Mouse (Mus musculus): ENCODE results near the gene Olfr1193. TPM values are rescaled to one million over a fixed set of nuclear protein-coding genes. Genes with fewer than 3 reads are reported as not detected.
"Not testable (repeated sequence)": the region's sequence is repeated elsewhere in the genome, so short reads cannot be mapped to it uniquely, and the experiment has no call there.

The Olfr1193 gene
- total RNA-seq (2017) = not detected in 2 replicates

GRCm38 (mm10) chr2:88675328-88675727, at the start of gene Olfr1193:
TSS of gene Olfr1193 (plus strand) at chr2:88675628.
- ATAC-seq (replicated peaks; ENCODE audit: low read depth, poor library complexity, severe bottlenecking) = not testable (repeated sequence)

GRCm38 (mm10) chr2:88640242-88640641, 35.2 kb upstream of the Olfr1193 start, which contains the start of gene Olfr1191-ps1:
TSS of gene Olfr1191-ps1 (plus strand) at chr2:88640542.
- not testable (repeated sequence) for ATAC-seq (replicated peaks; ENCODE audit: low read depth, poor library complexity, severe bottlenecking)

- no peak for ATAC-seq (replicated peaks; ENCODE audit: low read depth, poor library complexity, severe bottlenecking)
Measured at GRCm38 (mm10) chr2:88648209-88648608, 27.2 kb upstream of the Olfr1193 start, which contains the start of gene Olfr1192-ps1. TSS of gene Olfr1192-ps1 (plus strand) at chr2:88648509.

- no peak for ATAC-seq (replicated peaks; ENCODE audit: low read depth, poor library complexity, severe bottlenecking)
Measured at GRCm38 (mm10) chr2:88689087-88689486, 13.7 kb downstream of the Olfr1193 start, which contains the start of gene Olfr1195. TSS of gene Olfr1195 (minus strand) at chr2:88689187.

- ATAC-seq (replicated peaks; ENCODE audit: low read depth, poor library complexity, severe bottlenecking) = no peak
Measured at GRCm38 (mm10) chr2:88704497-88704896, 29.1 kb downstream of the Olfr1193 start, which contains the start of gene Olfr1196. TSS of gene Olfr1196 (minus strand) at chr2:88704597.

Other genes starting within 250 kb of the Olfr1193 start
- gene Olfr1181, start 249.5 kb upstream of the Olfr1193 start, total RNA-seq (2017) = not detected in 2 replicates
- not detected in 2 replicates for gene Gm13757, start 226.5 kb upstream of the Olfr1193 start, total RNA-seq (2017)
- not detected in 2 replicates for gene Olfr1183, start 220.8 kb upstream of the Olfr1193 start, total RNA-seq (2017)
- not detected in 2 replicates for gene Olfr1184, start 192.0 kb upstream of the Olfr1193 start, total RNA-seq (2017)
- gene Olfr1185-ps1, start 182.3 kb upstream of the Olfr1193 start, total RNA-seq (2017) = not detected in 2 replicates
- not detected in 2 replicates for gene Olfr1186, start 157.1 kb upstream of the Olfr1193 start, total RNA-seq (2017)
- gene Olfr1188, start 118.7 kb upstream of the Olfr1193 start, total RNA-seq (2017) = not detected in 2 replicates
- not detected in 2 replicates for gene Olfr1189, start 89.2 kb upstream of the Olfr1193 start, total RNA-seq (2017)
- gene Olfr1191-ps1, start 35.1 kb upstream of the Olfr1193 start, total RNA-seq (2017) = not detected in 2 replicates
- not detected in 2 replicates for gene Olfr1192-ps1, start 27.1 kb upstream of the Olfr1193 start, total RNA-seq (2017)
- gene Olfr1195, start 13.6 kb downstream of the Olfr1193 start, total RNA-seq (2017) = not detected in 2 replicates
- not detected in 2 replicates for gene Olfr1196, start 29.0 kb downstream of the Olfr1193 start, total RNA-seq (2017)
- gene Olfr1197, start 56.7 kb downstream of the Olfr1193 start, total RNA-seq (2017) = not detected in 2 replicates
- not detected in 2 replicates for gene Olfr1198, start 75.7 kb downstream of the Olfr1193 start, total RNA-seq (2017)
- not detected in 2 replicates for gene Olfr1199, start 84.8 kb downstream of the Olfr1193 start, total RNA-seq (2017)
- gene Olfr1200, start 94.9 kb downstream of the Olfr1193 start, total RNA-seq (2017) = not detected in 2 replicates
- gene Olfr1201, start 117.4 kb downstream of the Olfr1193 start, total RNA-seq (2017) = not detected in 2 replicates
- not detected in 2 replicates for gene Olfr1202, start 138.9 kb downstream of the Olfr1193 start, total RNA-seq (2017)
- not detected in 2 replicates for gene Olfr1205, start 154.1 kb downstream of the Olfr1193 start, total RNA-seq (2017)
- gene Olfr1204, start 173.7 kb downstream of the Olfr1193 start, total RNA-seq (2017) = not detected in 2 replicates
- gene Olfr1206, start 187.6 kb downstream of the Olfr1193 start, total RNA-seq (2017) = not detected in 2 replicates
- not detected in 2 replicates for gene Olfr1208, start 226.7 kb downstream of the Olfr1193 start, total RNA-seq (2017)
- not detected in 2 replicates for gene Olfr1209, start 239.5 kb downstream of the Olfr1193 start, total RNA-seq (2017)

Measured in common myeloid progenitor, adult 5-6 weeks (primary cell).